Mouse (Mus musculus): ENCODE data around the gene Ifi206. TPM values are rescaled to one million over a fixed set of nuclear protein-coding genes. Genes with fewer than 3 reads are reported as not detected.

Ifi206 gene
- polyA plus RNA-seq, 1 experiment from 2014 or later, result 0.64 TPM

DNA sequence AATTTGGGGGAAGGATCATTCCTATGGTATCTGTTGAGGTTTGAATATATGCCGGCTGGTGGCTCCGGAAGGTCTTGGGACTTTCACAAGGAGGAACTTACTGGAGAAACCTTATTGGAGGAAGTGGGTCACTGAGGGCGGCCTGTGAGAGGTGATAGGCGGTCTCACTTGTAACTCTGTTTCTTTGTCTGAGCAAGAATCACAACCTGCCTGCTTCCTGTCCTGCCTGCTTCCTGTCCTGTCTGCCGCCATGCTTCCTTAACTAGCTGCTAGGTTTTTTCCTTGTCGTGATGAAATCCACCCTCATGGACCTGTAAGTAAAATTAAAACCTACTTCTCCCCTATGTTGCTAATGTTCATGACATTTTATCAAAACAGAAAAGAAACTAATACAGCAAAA is 70.5 kb downstream of the Ifi206 start:
- Histone ChIP-seq H3K36me3 (ENCODE audit: insufficient read depth, low read length) (no peaks in the 10 kb centered on the region), H3K9ac (ENCODE audit: low read depth, low read length) (no peak overlapping the region), H3K27me3 (ENCODE audit: insufficient read depth, low read length) (no peaks in the 10 kb centered on the region), H3K4me2 (ENCODE audit: low read length) (no peak overlapping the region), H3K4me1 (replicated peaks; ENCODE audit: insufficient read depth, low read length) (no peaks in the 10 kb centered on the region), H3K4me3 (replicated peaks; ENCODE audit: low read depth, low read length) (no peak overlapping the region), H3K9me3 (replicated peaks; ENCODE audit: low read length) (no peaks in the 10 kb centered on the region), H3K27ac (no peak overlapping the region)
- 67% methylated on average over 6 of the region's 6 CpGs for WGBS
- no peak for ATAC-seq (replicated peaks; ENCODE audit: low FRiP score, low read depth)
- TF ChIP-seq CTCF (IDR thresholded peaks at IDR 0.05; ENCODE audit: low read depth), result no peak
- DNase-seq (ENCODE audit: low spot score), result peak; percentile 28

DNA sequence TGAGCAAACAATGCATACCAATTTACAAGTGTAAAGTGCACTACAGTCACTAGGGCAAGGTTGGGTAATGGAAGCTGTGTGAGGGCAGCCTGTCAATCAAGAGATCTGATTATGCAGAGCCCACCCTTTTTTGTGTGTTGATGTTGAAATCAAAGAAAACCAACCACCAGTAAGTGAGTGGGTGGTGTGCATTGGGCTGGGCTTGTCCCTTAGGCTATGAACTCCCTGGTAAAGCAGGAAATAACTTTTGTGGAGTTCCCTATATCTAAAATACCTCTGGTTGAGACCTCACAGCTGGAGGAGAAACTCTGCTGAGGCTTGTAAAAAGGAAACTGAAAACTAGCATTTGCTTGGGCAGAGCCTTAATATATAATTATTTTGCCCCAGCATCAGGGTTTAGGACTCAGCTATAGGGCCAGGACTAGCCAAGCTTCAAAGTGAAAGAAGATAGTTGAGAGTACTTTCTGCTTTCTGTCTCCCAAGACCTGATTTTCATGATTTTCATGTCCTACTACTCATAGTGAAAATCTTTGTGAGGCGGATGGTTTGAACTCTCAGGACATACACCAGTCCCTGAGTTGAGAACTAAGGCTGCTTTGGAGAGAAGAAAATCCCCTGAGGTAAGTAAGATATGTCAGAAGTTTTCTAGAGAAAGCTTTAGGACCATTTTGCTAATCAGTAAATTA is 71.8 kb downstream of the Ifi206 start:
- 0 out of 2 replicates have a peak overlapping the region, but pooled peaks have one; percentile 13 for H3K4me2 ChIP-seq (ENCODE audit: low read length)
- peak overlapping the region; percentile 44; the same call in 1 of the 2 replicates for H3K27ac ChIP-seq
- ATAC-seq (replicated peaks; ENCODE audit: low FRiP score, low read depth) (peak; percentile 66), DNase-seq (ENCODE audit: low spot score) (peak; percentile 76)
- H3K4me1 ChIP-seq (replicated peaks; ENCODE audit: insufficient read depth, low read length), result no peaks in the 10 kb centered on the region
- H3K27me3 ChIP-seq (ENCODE audit: insufficient read depth, low read length), result no peaks in the 10 kb centered on the region
- H3K9ac ChIP-seq (ENCODE audit: low read depth, low read length), result no peak overlapping the region
- no peaks in the 10 kb centered on the region for H3K36me3 ChIP-seq (ENCODE audit: insufficient read depth, low read length)
- no peak for TF ChIP-seq CTCF (IDR thresholded peaks at IDR 0.05; ENCODE audit: low read depth)
- H3K4me3 ChIP-seq (replicated peaks; ENCODE audit: low read depth, low read length), result no peak overlapping the region
- H3K9me3 ChIP-seq (replicated peaks; ENCODE audit: low read length), result no peaks in the 10 kb centered on the region
- WGBS, result 71% methylated on average over 1 of the region's 1 CpGs

DNA sequence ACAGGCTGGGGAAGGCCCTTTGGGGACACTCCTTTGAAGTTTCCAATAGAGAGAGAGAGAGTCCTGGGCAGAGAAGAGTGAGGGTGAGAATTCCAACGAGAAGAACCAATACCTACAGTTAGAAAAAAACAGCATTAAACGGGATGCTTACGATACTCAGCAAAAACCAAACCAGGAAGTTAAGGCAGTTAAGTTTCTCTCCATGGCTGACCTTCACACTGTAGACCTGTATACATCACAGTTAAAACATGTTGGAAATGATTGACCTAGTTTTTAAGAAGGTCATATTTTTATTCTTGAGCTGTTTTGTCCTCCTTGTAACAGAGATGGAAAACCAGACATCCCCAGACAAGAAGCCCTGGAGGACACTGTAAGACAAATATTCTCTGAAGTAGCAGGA is 72.3 kb downstream of the Ifi206 start:
- Histone ChIP-seq H3K4me1 (replicated peaks; ENCODE audit: insufficient read depth, low read length) (no peaks in the 10 kb centered on the region), H3K9me3 (replicated peaks; ENCODE audit: low read length) (no peaks in the 10 kb centered on the region), H3K4me3 (replicated peaks; ENCODE audit: low read depth, low read length) (no peak overlapping the region), H3K36me3 (ENCODE audit: insufficient read depth, low read length) (no peaks in the 10 kb centered on the region), H3K4me2 (ENCODE audit: low read length) (no peak overlapping the region), H3K9ac (ENCODE audit: low read depth, low read length) (no peak overlapping the region), H3K27me3 (ENCODE audit: insufficient read depth, low read length) (no peaks in the 10 kb centered on the region), H3K27ac (no peak overlapping the region)
- no peak for DNase-seq (ENCODE audit: low spot score)
- no peak for ATAC-seq (replicated peaks; ENCODE audit: low FRiP score, low read depth)
- TF ChIP-seq CTCF (IDR thresholded peaks at IDR 0.05; ENCODE audit: low read depth), result no peak
- 77% methylated on average over 3 of the region's 3 CpGs for WGBS

Small RNAs within 50 kb of the gene (microRNA-seq; reads per million reads assigned to microRNA genes)
- gene Gm44481, result not detected

Other genes starting within 250 kb of the Ifi206 start
- gene Olfr418, start 225.0 kb downstream of the Ifi206 start, polyA plus RNA-seq (2015; fragmentation: Nextera tagmentation; extraction: Ambion mirVana), result not detected in 2 replicates
- not detected in 2 replicates for gene Mptx2, start 213.3 kb downstream of the Ifi206 start, polyA plus RNA-seq (2015; fragmentation: Nextera tagmentation; extraction: Ambion mirVana)
- 0.13 and 0.15 TPM in 2 replicates for gene Ackr1, start 157.3 kb downstream of the Ifi206 start, polyA plus RNA-seq (2015; fragmentation: Nextera tagmentation; extraction: Ambion mirVana)
- 2.9 and 3.5 TPM in 2 replicates for gene Aim2, start 140.2 kb downstream of the Ifi206 start, polyA plus RNA-seq (2015; fragmentation: Nextera tagmentation; extraction: Ambion mirVana)
- gene Cadm3, start 123.3 kb downstream of the Ifi206 start, polyA plus RNA-seq (2015; fragmentation: Nextera tagmentation; extraction: Ambion mirVana), result 0.28 and 0.41 TPM in 2 replicates
- gene Ifi214, start 44.9 kb upstream of the Ifi206 start, polyA plus RNA-seq (2015; fragmentation: Nextera tagmentation; extraction: Ambion mirVana), result not detected in 2 replicates
- 0.55 and 0.88 TPM in 2 replicates for gene Ifi213, start 108.2 kb upstream of the Ifi206 start, polyA plus RNA-seq (2015; fragmentation: Nextera tagmentation; extraction: Ambion mirVana)
- gene Ifi209, start 139.9 kb upstream of the Ifi206 start, polyA plus RNA-seq (2015; fragmentation: Nextera tagmentation; extraction: Ambion mirVana), result 0.24 and 0.27 TPM in 2 replicates
- not detected in 2 replicates for gene Ifi208, start 182.6 kb upstream of the Ifi206 start, polyA plus RNA-seq (2015; fragmentation: Nextera tagmentation; extraction: Ambion mirVana)

Data from kidney, postnatal 0 days (tissue).